Mouse (Mus musculus): ENCODE data around the gene Tmem255a. TPM values are rescaled to one million over a fixed set of nuclear protein-coding genes. Genes with fewer than 3 reads are reported as not detected.

Gene Tmem255a
- 0.35 TPM in 1 of 2 replicates, not detected in the other for total RNA-seq (2017)

DNA sequence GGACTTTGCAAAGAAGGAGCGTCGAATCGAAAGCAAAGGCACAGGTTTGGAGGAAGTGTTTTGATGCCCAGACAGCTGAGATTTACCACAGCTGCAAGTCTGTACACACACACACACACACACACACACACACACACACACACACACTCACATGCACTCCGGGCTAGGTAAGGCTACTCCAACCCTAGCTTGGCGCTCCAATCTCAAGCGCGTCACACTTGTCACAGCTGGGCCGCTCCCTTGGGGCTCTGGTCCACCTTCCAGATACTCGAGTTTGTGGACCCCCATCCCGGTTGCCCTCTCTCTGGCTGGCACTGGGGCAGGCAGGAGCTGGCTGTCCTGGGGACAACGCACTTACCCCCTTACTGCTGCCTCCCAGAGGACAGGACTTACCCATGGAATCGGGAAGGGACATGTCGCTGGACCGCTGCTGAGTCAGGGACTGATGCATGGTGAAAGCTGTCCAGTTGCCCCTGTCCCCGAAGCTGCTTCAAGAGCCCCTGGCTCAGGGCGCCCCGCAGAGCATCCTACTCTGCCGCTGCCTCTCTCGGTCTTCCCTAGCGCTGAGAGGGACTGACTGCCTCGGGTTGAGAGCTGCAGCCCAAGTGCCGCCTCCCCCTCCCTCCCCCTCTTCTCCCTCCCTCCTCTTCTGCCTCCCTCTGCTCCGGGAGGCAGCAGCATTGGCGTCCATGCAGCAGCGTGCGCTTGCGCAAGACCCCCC lies at the start of gene Tmem255a:
TSS of gene Tmem255a (minus strand) at position 589 of the 721 bp plus-strand sequence.
- 0 out of 2 replicates have a peak, but pooled peaks have one; percentile 23 for ATAC-seq (ENCODE audit: extremely low read depth, insufficient number of reproducible peaks, low FRiP score, poor library complexity, severe bottlenecking)

GRCm38 (mm10) chrX:38259610-38260009 lies 7.4 kb upstream of the Tmem255a start:
- no peak for ATAC-seq (ENCODE audit: extremely low read depth, insufficient number of reproducible peaks, low FRiP score, poor library complexity, severe bottlenecking)

GRCm38 (mm10) chrX:38250352-38250950 lies 1.8 kb downstream of the Tmem255a start:
- peak; percentile 63; the same call in 1 of the 2 replicates for ATAC-seq (ENCODE audit: extremely low read depth, insufficient number of reproducible peaks, low FRiP score, poor library complexity, severe bottlenecking)

GRCm38 (mm10) chrX:38249640-38250351 lies 2.4 kb downstream of the Tmem255a start:
- ATAC-seq (ENCODE audit: extremely low read depth, insufficient number of reproducible peaks, low FRiP score, poor library complexity, severe bottlenecking): peak; percentile 41; the same call in 1 of the 2 replicates

DNA sequence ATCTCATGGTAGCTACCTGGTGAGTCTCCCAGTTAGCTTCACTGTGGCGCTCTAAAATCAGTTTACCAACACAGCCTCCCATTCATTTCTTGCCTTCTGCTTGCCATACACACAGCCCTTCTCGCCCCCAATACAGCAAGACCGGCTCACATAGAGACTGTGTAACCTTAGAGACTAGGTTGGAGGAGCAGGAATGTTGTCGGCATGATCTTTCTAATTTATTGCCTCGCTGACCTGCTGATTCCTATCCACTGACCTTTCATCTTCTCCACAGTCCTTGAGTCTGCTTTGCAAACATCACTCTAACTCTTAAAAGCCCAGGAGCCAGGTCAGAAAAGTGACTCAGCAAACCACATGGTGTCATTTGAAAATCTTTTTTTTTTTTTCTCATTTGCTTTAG lies 4.6 kb downstream of the Tmem255a start:
- no peak for ATAC-seq (ENCODE audit: extremely low read depth, insufficient number of reproducible peaks, low FRiP score, poor library complexity, severe bottlenecking)

DNA sequence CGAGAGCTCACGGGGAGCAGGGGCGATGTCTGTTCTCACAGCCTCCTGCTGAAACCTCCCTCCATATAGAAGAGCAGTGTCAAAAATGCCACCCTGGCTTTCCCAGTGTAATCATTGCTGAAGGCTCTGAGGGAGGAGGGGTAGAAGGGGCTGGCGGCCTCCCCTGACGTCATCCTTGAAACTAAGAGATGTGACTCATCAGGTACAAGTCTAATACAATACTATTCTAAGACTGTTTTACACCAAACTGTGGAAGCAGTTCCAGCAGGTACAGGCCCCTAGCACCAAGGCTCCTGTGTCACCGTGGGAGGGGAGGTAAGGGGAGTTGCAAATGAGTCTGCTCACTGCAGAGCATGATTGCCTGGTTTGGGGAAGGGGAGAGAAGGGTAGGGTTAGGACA lies 5.1 kb downstream of the Tmem255a start:
- ATAC-seq (ENCODE audit: extremely low read depth, insufficient number of reproducible peaks, low FRiP score, poor library complexity, severe bottlenecking): no peak

DNA sequence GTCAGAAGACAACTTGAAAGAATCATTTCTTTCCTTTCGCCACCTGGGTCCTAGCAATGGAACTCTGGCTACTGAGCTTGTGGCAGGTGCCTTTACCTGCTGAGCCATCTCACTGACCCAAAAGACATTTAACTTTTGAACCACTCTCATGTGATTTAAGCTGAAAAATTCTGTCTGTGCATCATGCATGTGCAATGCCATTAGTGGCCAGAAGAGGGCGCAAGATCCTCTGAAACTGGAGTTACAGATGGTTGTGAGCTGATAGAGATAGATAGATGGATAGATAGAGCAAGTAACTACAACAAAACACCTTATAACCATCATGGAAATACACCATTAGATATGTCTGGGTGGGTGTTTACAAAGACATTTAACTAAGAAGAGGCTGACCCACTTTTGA lies 14.5 kb downstream of the Tmem255a start:
- 0 out of 2 replicates have a peak, but pooled peaks have one; percentile 16 for ATAC-seq (ENCODE audit: extremely low read depth, insufficient number of reproducible peaks, low FRiP score, poor library complexity, severe bottlenecking)

GRCm38 (mm10) chrX:38229888-38230287 lies 22.4 kb downstream of the Tmem255a start:
- no peak for ATAC-seq (ENCODE audit: extremely low read depth, insufficient number of reproducible peaks, low FRiP score, poor library complexity, severe bottlenecking)

DNA sequence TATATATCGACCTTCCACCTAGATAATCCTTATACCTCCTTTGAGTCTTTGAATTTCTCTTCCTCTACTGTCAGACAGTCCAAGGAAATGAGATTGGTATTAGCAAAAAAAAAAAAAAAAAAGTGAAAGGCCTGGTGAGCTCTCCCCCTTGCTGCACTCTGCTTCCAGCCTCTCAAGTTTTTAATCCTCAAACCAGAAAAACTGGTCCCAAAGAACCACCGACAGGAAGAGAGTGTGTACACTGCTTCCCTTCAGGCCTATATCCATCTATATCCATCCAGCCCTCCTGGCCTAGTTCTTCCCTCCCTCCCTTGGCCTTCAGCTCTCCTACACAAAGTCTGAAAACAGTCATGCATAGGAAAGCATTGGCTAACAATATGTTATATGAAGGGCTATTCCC lies 29.5 kb downstream of the Tmem255a start:
- no peak for ATAC-seq (ENCODE audit: extremely low read depth, insufficient number of reproducible peaks, low FRiP score, poor library complexity, severe bottlenecking)

DNA sequence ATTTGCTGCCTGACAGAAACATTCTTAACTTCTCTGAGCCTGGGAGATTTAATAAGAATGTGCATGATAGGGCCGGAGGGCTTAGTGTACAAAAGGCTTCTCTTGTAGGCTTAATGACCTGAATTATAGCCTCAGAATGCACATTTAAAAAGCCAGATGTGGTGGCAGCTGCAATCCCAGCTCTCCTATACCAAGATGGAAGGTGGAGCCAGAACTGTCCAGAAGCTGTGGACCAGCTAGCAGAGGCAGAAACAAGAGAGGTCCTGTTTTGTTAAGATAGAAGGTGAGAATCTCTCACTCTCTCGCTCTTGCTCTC lies 34.6 kb downstream of the Tmem255a start:
- ATAC-seq (ENCODE audit: extremely low read depth, insufficient number of reproducible peaks, low FRiP score, poor library complexity, severe bottlenecking): no peak

DNA sequence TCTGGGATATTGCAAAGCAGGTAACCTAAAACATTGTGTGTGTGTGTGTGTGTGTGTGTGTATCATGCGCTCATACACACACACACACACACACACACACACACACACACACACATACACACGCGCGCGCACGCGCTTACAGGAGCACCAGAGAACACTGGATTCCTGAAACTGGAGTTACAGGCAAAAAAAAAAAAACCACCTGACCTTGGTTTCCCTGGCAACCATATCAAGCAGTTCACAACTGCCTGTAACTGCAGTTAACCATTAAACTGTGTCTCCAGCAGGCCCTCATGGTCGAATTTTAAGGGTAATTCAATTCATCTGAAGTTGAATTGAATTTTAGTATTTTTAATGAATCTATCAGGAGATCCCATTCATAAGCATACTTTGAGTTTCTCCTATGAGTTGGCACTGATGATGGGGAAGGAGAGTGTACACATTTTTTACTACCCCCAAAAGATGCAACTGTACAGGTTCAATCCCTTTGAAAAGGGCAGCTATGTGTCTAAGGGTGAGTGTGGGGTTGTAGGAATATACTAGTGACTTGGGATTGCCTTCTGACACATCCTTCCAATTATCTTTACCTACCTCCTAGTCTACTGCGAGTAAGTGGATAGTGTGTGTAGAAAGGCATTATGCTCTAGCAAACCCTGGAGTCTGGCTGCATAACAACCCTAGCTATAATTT lies 35.1 kb downstream of the Tmem255a start:
- no peak for ATAC-seq (ENCODE audit: extremely low read depth, insufficient number of reproducible peaks, low FRiP score, poor library complexity, severe bottlenecking)

DNA sequence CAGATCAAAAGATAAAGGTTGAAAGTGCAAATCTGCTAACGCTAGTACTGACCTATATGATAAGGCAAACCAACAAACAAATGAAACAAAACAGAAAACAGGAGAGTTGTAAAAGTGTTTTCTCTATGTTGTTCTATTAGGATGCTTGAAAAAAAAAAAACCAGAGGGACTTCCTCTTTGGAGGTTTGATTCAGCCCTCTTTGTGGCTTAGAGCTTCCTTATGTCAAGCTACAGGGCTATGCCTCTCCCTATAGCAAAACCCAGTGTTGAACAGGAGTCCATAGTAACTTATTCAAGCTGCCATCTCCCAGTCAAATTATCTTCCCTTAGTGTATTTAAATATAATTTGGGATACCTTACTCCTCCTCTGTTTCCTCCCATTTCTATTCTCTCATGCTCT lies 44.8 kb downstream of the Tmem255a start:
- no peak for ATAC-seq (ENCODE audit: extremely low read depth, insufficient number of reproducible peaks, low FRiP score, poor library complexity, severe bottlenecking)

- no peak for ATAC-seq (ENCODE audit: extremely low read depth, insufficient number of reproducible peaks, low FRiP score, poor library complexity, severe bottlenecking)
Observed at GRCm38 (mm10) chrX:38201816-38202215, 50.4 kb downstream of the Tmem255a start.

- no peak for ATAC-seq (ENCODE audit: extremely low read depth, insufficient number of reproducible peaks, low FRiP score, poor library complexity, severe bottlenecking)
Observed at GRCm38 (mm10) chrX:38190458-38190764, 61.8 kb downstream of the Tmem255a start.

DNA sequence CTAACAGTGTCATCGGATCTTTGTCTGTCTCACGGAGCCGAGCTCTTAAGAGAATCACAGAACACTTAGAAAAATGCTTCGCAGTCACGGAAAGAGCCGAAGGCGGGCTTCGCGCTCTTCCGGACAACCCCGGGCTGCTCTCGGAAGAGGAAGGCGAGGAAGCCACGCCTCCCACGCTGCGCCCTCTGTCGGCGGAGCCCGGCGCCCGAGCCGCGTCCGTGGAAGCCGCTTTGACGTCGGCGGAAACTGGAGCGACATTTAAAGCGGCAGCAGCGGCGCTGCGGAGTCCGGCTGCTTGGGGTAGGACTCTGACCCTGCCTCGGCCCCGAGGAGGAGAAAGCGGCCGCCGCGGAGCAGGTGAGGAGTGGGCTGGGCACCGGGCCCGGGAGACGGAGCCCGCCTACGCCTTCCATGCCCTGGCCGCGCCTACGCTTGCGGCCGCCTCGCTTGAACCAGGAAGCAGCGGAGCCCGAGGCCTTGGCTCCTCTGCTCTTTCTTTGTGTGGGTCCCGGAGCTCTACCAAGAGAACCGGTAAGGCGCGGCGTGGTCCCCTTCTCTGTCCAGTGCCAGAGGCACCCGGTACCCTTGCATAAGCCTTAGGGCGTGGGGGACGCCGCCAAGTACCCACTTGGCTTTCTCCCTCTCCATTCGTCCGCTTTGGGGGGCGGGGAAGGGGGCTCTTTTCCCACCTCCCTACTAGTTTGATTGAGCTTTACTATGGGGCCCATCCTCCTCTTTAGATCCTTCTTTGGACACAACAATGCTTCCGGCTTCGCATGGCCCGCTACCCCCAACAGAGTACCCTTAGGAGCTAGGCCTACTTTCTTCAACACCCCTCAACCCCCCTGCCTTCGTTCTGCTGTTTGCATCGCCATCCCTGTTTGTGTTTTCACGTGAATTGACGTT lies 62.4 kb downstream of the Tmem255a start, which contains the start of gene Zbtb33:
TSS of gene Zbtb33 (plus strand) at position 242 of the 906 bp plus-strand sequence.
- ATAC-seq (ENCODE audit: extremely low read depth, insufficient number of reproducible peaks, low FRiP score, poor library complexity, severe bottlenecking): peak; percentile 94

GRCm38 (mm10) chrX:38185520-38185919 lies 66.7 kb downstream of the Tmem255a start:
- ATAC-seq (ENCODE audit: extremely low read depth, insufficient number of reproducible peaks, low FRiP score, poor library complexity, severe bottlenecking): no peak

GRCm38 (mm10) chrX:38181608-38182258 lies 70.5 kb downstream of the Tmem255a start:
- peak; percentile 95 for ATAC-seq (ENCODE audit: extremely low read depth, insufficient number of reproducible peaks, low FRiP score, poor library complexity, severe bottlenecking)

Measured in neutrophil, adult 5-6 weeks (primary cell).